Mouse (Mus musculus): Measurements from ENCODE around the gene 3300002I08Rik.
"Not testable (repeated sequence)": the region's sequence is repeated elsewhere in the genome, so short reads cannot be mapped to it uniquely, and the experiment has no call there.

DNA sequence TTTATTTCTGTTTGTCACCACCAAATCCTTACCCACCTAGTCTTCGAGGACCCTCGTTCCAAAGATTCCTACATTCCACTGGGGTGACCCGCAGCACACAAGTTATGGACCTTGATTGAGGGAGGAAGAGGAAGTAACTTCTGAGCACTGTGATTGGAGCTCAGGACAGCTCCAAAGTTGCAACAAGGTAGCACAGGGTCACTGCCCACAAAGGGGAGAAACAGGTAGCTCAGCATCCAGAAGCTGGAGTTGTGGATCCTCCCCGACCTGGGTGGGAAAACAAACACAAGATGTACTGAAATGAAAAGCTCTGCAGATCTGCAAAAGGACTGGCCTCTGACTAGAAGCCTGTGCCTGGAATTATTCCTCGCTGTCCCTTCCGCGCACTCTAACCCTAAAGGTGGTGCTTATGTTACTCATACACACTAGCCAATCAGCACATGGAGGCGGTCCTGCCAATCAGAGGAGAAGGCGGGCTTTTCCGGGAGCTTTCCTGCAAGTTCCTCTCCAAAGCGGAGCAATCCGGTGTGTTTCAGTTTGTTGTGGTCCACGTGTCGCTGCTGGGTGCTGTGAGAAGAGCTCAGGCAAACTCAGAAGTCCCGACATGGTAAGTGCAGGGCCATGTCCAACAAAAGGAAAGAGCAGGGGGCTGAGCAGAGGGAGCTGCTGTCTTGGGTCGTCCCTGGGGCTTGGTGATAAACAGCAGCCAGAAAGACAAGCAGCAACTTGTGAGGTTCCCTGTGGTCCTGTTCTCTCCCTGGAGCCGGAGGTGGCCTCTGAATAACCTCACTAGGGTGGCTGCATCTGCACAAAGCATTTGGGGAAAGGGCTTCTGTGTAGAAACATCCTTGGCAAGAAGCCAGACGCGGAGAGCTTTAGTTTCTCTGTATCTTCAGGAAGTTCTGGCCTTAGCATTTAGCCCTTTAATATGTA lies 51.3 kb downstream of the 3300002I08Rik start:
- TF ChIP-seq CTCF (IDR thresholded peaks at IDR 0.05; ENCODE audit: low read depth, low read length); POLR2A (IDR thresholded peaks at IDR 0.05; ENCODE audit: extremely low read depth, insufficient read depth, low read length): not testable (repeated sequence)

Measured in liver, adult 2 months (tissue).